Mouse (Mus musculus) spleen, adult 12 weeks (tissue): ENCODE measurements around the gene Wasf2.

ENCODE experiments used
- DNase-seq: peaks from one replicate; pipeline ENCODE4 v3.0.0; 2022; ENCODE audit warnings: low spot score

Wasf2 gene

GRCm38 (mm10) chr4:133235415-133235814 is 105.1 kb downstream of the Wasf2 start:
- DNase-seq = no peak

- DNase-seq = no peak
Observed at GRCm38 (mm10) chr4:133237911-133238310, 107.6 kb downstream of the Wasf2 start.

GRCm38 (mm10) chr4:133240490-133240921 is 110.2 kb downstream of the Wasf2 start, which contains the start of gene Map3k6:
Gene Map3k6 (plus strand): TSS chr4:133240818.
- no peak for DNase-seq

GRCm38 (mm10) chr4:133240934-133241908 is 110.9 kb downstream of the Wasf2 start:
- DNase-seq = peak; percentile 75

- no peak for DNase-seq
Observed at GRCm38 (mm10) chr4:133241910-133242309, 111.6 kb downstream of the Wasf2 start.

GRCm38 (mm10) chr4:133242710-133243109 is 112.4 kb downstream of the Wasf2 start:
- DNase-seq = no peak

GRCm38 (mm10) chr4:133243538-133243937 is 113.2 kb downstream of the Wasf2 start:
- no peak for DNase-seq

GRCm38 (mm10) chr4:133244289-133244688 is 114.0 kb downstream of the Wasf2 start:
- no peak for DNase-seq

- DNase-seq = no peak
Observed at GRCm38 (mm10) chr4:133247072-133247471, 116.8 kb downstream of the Wasf2 start.

- peak; percentile 42 for DNase-seq
Observed at GRCm38 (mm10) chr4:133247806-133248449, 117.6 kb downstream of the Wasf2 start.
